ENCODE assay signal across 8 mouse cellular contexts in the genomic region with DNA sequence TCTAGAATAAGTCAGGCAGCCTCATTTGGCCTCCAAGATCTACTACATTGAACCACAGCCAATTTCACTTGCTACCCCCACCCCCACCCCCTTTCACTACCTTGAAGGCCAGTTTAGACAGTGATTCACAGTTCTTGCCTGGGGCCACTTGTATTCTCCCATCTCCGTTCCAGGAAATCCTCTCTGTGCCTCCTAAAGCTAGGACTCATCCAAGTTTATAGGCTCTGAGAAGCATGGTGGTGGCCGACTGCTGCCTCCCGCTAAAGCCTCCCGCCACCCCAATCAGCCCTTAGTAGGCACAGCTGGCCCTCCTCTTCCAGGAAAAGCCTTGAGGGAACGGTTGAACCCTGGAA. TPM values are rescaled to one million over a fixed set of nuclear protein-coding genes. Genes with fewer than 3 reads are reported as not detected.
DNase-seq lines count a peak whose midpoint lies in the region; ATAC-seq and TF ChIP-seq lines count a peak whose summit lies in the region.

No protein-coding gene starts in this region.

- peaks cover 19% of the 10 kb centered on the region for H3K36me3 ChIP-seq in lung, embryonic 15.5 days
- H3K36me3 ChIP-seq in embryonic facial prominence, embryonic 15.5 days, result peaks cover 25% of the 10 kb centered on the region
- peaks cover 32% of the 10 kb centered on the region for H3K36me3 ChIP-seq in limb, embryonic 12.5 days
- peaks cover 19% of the 10 kb centered on the region for H3K36me3 ChIP-seq in small intestine, adult 2 months (ENCODE audit: control insufficient read depth, insufficient read depth, low read length)

- H3K4me3 ChIP-seq in lung, embryonic 15.5 days, result peak overlapping the region; percentile 59
- H3K4me3 ChIP-seq in embryonic facial prominence, embryonic 15.5 days (replicated peaks), result peak overlapping the region; percentile 66
- H3K4me3 ChIP-seq in limb, embryonic 12.5 days (replicated peaks), result peak overlapping the region; percentile 71
- H3K4me3 ChIP-seq in small intestine, adult 2 months (ENCODE audit: low read depth, low read length), result peak overlapping the region; percentile 92

- no peak for DNase-seq in lung, postnatal 14 days
- DNase-seq in thymus, postnatal 10 days (ENCODE audit: low spot score in 2 of 2), result no peak
- no peak for DNase-seq in adrenal gland, postnatal 36 days
- DNase-seq in kidney, postnatal 4 days, result no peak

- no peaks in the 10 kb centered on the region for H3K27me3 ChIP-seq in lung, embryonic 15.5 days
- H3K27me3 ChIP-seq in embryonic facial prominence, embryonic 15.5 days, result no peaks in the 10 kb centered on the region
- H3K27me3 ChIP-seq in limb, embryonic 12.5 days, result no peaks in the 10 kb centered on the region
- H3K27me3 ChIP-seq in small intestine, adult 2 months (ENCODE audit: control insufficient read depth, insufficient read depth, low read length), result no peaks in the 10 kb centered on the region

- TF ChIP-seq CTCF in small intestine, adult 2 months (IDR thresholded peaks at IDR 0.05; ENCODE audit: extremely low read depth, insufficient read length, insufficient replicate concordance, low read depth, low read length), result no peak

- H3K9me3 ChIP-seq in lung, embryonic 15.5 days, result no peaks in the 10 kb centered on the region
- no peaks in the 10 kb centered on the region for H3K9me3 ChIP-seq in embryonic facial prominence, embryonic 15.5 days (replicated peaks)
- no peaks in the 10 kb centered on the region for H3K9me3 ChIP-seq in limb, embryonic 12.5 days

- WGBS in lung, embryonic 15.5 days, result 1% methylated on average over 5 of the region's 5 CpGs
- WGBS in embryonic facial prominence, embryonic 15.5 days, result under 1% methylated on average over 5 of the region's 5 CpGs
- WGBS in limb, embryonic 12.5 days, result 5% methylated on average over 5 of the region's 5 CpGs
- WGBS in small intestine, adult 2 months, result 4% methylated on average over 5 of the region's 5 CpGs

- peak overlapping the region; percentile 82 for H3K4me2 ChIP-seq in lung, embryonic 15.5 days
- peak overlapping the region; percentile 82 for H3K4me2 ChIP-seq in embryonic facial prominence, embryonic 15.5 days (replicated peaks)
- H3K4me2 ChIP-seq in limb, embryonic 12.5 days, result peak overlapping the region; percentile 88

- peak overlapping the region; percentile 85 for H3K27ac ChIP-seq in lung, embryonic 15.5 days
- H3K27ac ChIP-seq in embryonic facial prominence, embryonic 15.5 days (replicated peaks), result peak overlapping the region; percentile 90
- peak overlapping the region; percentile 83 for H3K27ac ChIP-seq in limb, embryonic 12.5 days
- H3K27ac ChIP-seq in small intestine, adult 2 months (ENCODE audit: insufficient read depth, low read depth, low read length), result peak overlapping the region; percentile 75

- H3K9ac ChIP-seq in lung, embryonic 15.5 days, result peak overlapping the region; percentile 62
- H3K9ac ChIP-seq in embryonic facial prominence, embryonic 15.5 days, result peak overlapping the region; percentile 63
- H3K9ac ChIP-seq in limb, embryonic 12.5 days (replicated peaks), result peak overlapping the region; percentile 65

- no peak for TF ChIP-seq POLR2A in small intestine, adult 2 months (IDR thresholded peaks at IDR 0.05; ENCODE audit: low read depth, low read length)

- peaks cover 31% of the 10 kb centered on the region for H3K4me1 ChIP-seq in lung, embryonic 15.5 days
- H3K4me1 ChIP-seq in embryonic facial prominence, embryonic 15.5 days, result peaks cover 29% of the 10 kb centered on the region
- peaks cover 24% of the 10 kb centered on the region for H3K4me1 ChIP-seq in limb, embryonic 12.5 days (replicated peaks)
- peaks cover 16% of the 10 kb centered on the region for H3K4me1 ChIP-seq in small intestine, adult 2 months (ENCODE audit: control insufficient read depth, insufficient read depth, insufficient read length, low read length)

- no peak for ATAC-seq in lung, embryonic 15.5 days (ENCODE audit: borderline replicate concordance, extremely low read depth, low FRiP score, low TSS enrichment)
- peak; percentile 11; the same call in 1 of the 2 replicates for ATAC-seq in embryonic facial prominence, embryonic 15.5 days (ENCODE audit: insufficient number of reproducible peaks, low FRiP score, low TSS enrichment, low read depth)
- ATAC-seq in limb, embryonic 12.5 days (ENCODE audit: insufficient number of reproducible peaks, insufficient read depth, low FRiP score, low TSS enrichment, low read depth), result peak; percentile 39; the same call in 1 of the 2 replicates

RNA-seq across cellular contexts. Expression of gene Elovl1, which starts 0.5 kb away (rescaled TPM):
- polyA plus RNA-seq in lung, embryonic 15.5 days (2015; fragmentation: Nextera tagmentation; extraction: Ambion mirVana), result 95.3 and 107 TPM in 2 replicates
- 160 and 179 TPM in 2 replicates for polyA plus RNA-seq in embryonic facial prominence, embryonic 15.5 days (2015; fragmentation: Nextera tagmentation; extraction: Ambion mirVana)
- polyA plus RNA-seq in limb, embryonic 12.5 days (2016; fragmentation: Nextera tagmentation; extraction: Ambion mirVana), result 37.8 and 44.1 TPM in 2 replicates
- polyA plus RNA-seq in small intestine, adult 2 months (2012; rRNA removed), result 128 and 324 TPM in 2 replicates
- 100 to 1,000 TPM in 1 of 2 experiments, 10 to 100 TPM in 1; 91.2 to 115 TPM for total RNA-seq in adrenal gland, postnatal 36 days (2021)

RNA-seq across cellular contexts. Expression of gene Cdc20, which starts 9.8 kb away (rescaled TPM):
- 311 and 313 TPM in 2 replicates for polyA plus RNA-seq in lung, embryonic 15.5 days (2015; fragmentation: Nextera tagmentation; extraction: Ambion mirVana)
- 178 and 183 TPM in 2 replicates for polyA plus RNA-seq in embryonic facial prominence, embryonic 15.5 days (2015; fragmentation: Nextera tagmentation; extraction: Ambion mirVana)
- 285 and 296 TPM in 2 replicates for polyA plus RNA-seq in limb, embryonic 12.5 days (2016; fragmentation: Nextera tagmentation; extraction: Ambion mirVana)
- 22.3 and 42.8 TPM in 2 replicates for polyA plus RNA-seq in small intestine, adult 2 months (2012; rRNA removed)
- 1 to 10 TPM; 7.6 to 8.5 TPM for total RNA-seq in adrenal gland, postnatal 36 days (2021)

RNA-seq across cellular contexts. Expression of gene Med8, which starts 18.3 kb away (rescaled TPM):
- 86.0 and 90.9 TPM in 2 replicates for polyA plus RNA-seq in lung, embryonic 15.5 days (2015; fragmentation: Nextera tagmentation; extraction: Ambion mirVana)
- 102 and 106 TPM in 2 replicates for polyA plus RNA-seq in embryonic facial prominence, embryonic 15.5 days (2015; fragmentation: Nextera tagmentation; extraction: Ambion mirVana)
- polyA plus RNA-seq in limb, embryonic 12.5 days (2016; fragmentation: Nextera tagmentation; extraction: Ambion mirVana), result 116 and 127 TPM in 2 replicates
- polyA plus RNA-seq in small intestine, adult 2 months (2012; rRNA removed), result 10.7 and 19.5 TPM in 2 replicates
- total RNA-seq in adrenal gland, postnatal 36 days (2021), result 10 to 100 TPM; 69.6 to 74.0 TPM

RNA-seq across cellular contexts. Expression of gene Szt2, which starts 18.3 kb away (rescaled TPM):
- 6.6 and 7.0 TPM in 2 replicates for polyA plus RNA-seq in lung, embryonic 15.5 days (2015; fragmentation: Nextera tagmentation; extraction: Ambion mirVana)
- 7.5 and 7.6 TPM in 2 replicates for polyA plus RNA-seq in embryonic facial prominence, embryonic 15.5 days (2015; fragmentation: Nextera tagmentation; extraction: Ambion mirVana)
- polyA plus RNA-seq in limb, embryonic 12.5 days (2016; fragmentation: Nextera tagmentation; extraction: Ambion mirVana), result 11.1 and 11.7 TPM in 2 replicates
- 18.5 and 35.1 TPM in 2 replicates for polyA plus RNA-seq in small intestine, adult 2 months (2012; rRNA removed)
- total RNA-seq in adrenal gland, postnatal 36 days (2021), result 10 to 100 TPM; 20.0 to 21.6 TPM

RNA-seq across cellular contexts. Expression of gene Mpl, which starts 29.9 kb away (rescaled TPM):
- 0.40 and 0.74 TPM in 2 replicates for polyA plus RNA-seq in lung, embryonic 15.5 days (2015; fragmentation: Nextera tagmentation; extraction: Ambion mirVana)
- 0.25 and 0.26 TPM in 2 replicates for polyA plus RNA-seq in embryonic facial prominence, embryonic 15.5 days (2015; fragmentation: Nextera tagmentation; extraction: Ambion mirVana)
- 0.64 TPM in 2 replicates for polyA plus RNA-seq in limb, embryonic 12.5 days (2016; fragmentation: Nextera tagmentation; extraction: Ambion mirVana)
- polyA plus RNA-seq in small intestine, adult 2 months (2012; rRNA removed), result 0.08 TPM in 1 of 2 replicates, not detected in the other
- under 1 TPM in 1 of 2 experiments, not detected in 1; 0.13 TPM for total RNA-seq in adrenal gland, postnatal 36 days (2021)
